Mouse (Mus musculus): ENCODE results near the gene Treml4. TPM values are rescaled to one million over a fixed set of nuclear protein-coding genes. Genes with fewer than 3 reads are reported as not detected.
"Not testable (repeated sequence)": the region's sequence is repeated elsewhere in the genome, so short reads cannot be mapped to it uniquely, and the experiment has no call there.

Gene Treml4
- polyA plus RNA-seq, 2 experiments from 2014 or later, result 0.37 TPM; not detected in 1

- no peak for ATAC-seq
Observed at GRCm38 (mm10) chr17:48274885-48275284, 10.8 kb downstream of the Treml4 start.

- ATAC-seq, result no peak
Observed at GRCm38 (mm10) chr17:48275736-48276135, 11.6 kb downstream of the Treml4 start.

GRCm38 (mm10) chr17:48278381-48278780 lies 14.3 kb downstream of the Treml4 start:
- ATAC-seq, result no peak

GRCm38 (mm10) chr17:48279002-48279401 lies 14.9 kb downstream of the Treml4 start:
- ATAC-seq, result no peak

- no peak for ATAC-seq
Observed at GRCm38 (mm10) chr17:48280943-48281738, 17.0 kb downstream of the Treml4 start.

GRCm38 (mm10) chr17:48281739-48282085 lies 17.6 kb downstream of the Treml4 start:
- ATAC-seq, result no peak

- ATAC-seq, result no peak
Observed at GRCm38 (mm10) chr17:48286765-48287164, 22.7 kb downstream of the Treml4 start.

GRCm38 (mm10) chr17:48287276-48287675 lies 23.2 kb downstream of the Treml4 start:
- ATAC-seq, result no peak

GRCm38 (mm10) chr17:48293500-48294194 lies 29.6 kb downstream of the Treml4 start:
- ATAC-seq, result peak; percentile 68

- ATAC-seq, result no peak
Observed at GRCm38 (mm10) chr17:48299203-48299602, 35.1 kb downstream of the Treml4 start, which contains the start of gene Treml2. Gene Treml2, plus strand, starts transcription at chr17:48299498.

- ATAC-seq, result peak; percentile 10
Observed at GRCm38 (mm10) chr17:48299756-48300155, 35.7 kb downstream of the Treml4 start.

GRCm38 (mm10) chr17:48300199-48300598 lies 36.1 kb downstream of the Treml4 start:
- peak; percentile 64 for ATAC-seq

- ATAC-seq, result peak; percentile 75
Observed at GRCm38 (mm10) chr17:48300861-48301260, 36.8 kb downstream of the Treml4 start.

- no peak for ATAC-seq
Observed at GRCm38 (mm10) chr17:48301792-48302191, 37.7 kb downstream of the Treml4 start.

GRCm38 (mm10) chr17:48312124-48312523 lies 48.0 kb downstream of the Treml4 start:
- no peak for ATAC-seq

- ATAC-seq, result not testable (repeated sequence)
Observed at GRCm38 (mm10) chr17:48315905-48316579, 51.9 kb downstream of the Treml4 start, which contains the start of gene B430306N03Rik. Gene B430306N03Rik, plus strand, starts transcription at chr17:48316141.

- peak; percentile 63 for ATAC-seq
Observed at GRCm38 (mm10) chr17:48318686-48319085, 54.6 kb downstream of the Treml4 start.

GRCm38 (mm10) chr17:48321279-48321678 lies 57.2 kb downstream of the Treml4 start:
- ATAC-seq, result no peak

- no peak for ATAC-seq
Observed at GRCm38 (mm10) chr17:48323236-48323635, 59.1 kb downstream of the Treml4 start.

- no peak for ATAC-seq
Observed at GRCm38 (mm10) chr17:48324258-48324657, 60.2 kb downstream of the Treml4 start.

Measured in activated CD4-positive, CD25-positive, alpha-beta regulatory T cell, adult 4 months (primary cell).